ENCODE assay signal across 25 mouse cellular contexts in the genomic region with DNA sequence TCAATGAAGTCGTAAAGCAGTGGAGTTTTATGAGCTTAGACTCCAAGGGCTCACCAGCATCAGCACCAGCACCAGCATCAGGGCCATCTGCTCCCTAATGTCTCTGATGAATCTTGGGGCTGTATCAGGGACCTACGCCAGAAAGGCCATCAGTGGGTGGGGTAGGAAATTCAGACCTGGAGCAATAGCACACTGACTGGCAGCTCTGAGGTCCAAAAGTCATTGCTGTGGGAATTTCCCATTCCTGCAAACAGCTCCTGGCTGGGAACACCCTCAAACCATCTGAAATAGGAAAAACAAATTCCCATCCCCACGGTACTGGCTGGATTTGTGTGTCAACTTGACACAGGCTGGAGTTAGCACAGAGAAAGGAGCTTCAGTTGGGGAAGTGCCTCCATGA. TPM values are rescaled to one million over a fixed set of nuclear protein-coding genes. Genes with fewer than 3 reads are reported as not detected.
"Had no signal": no experiment of that assay in that cellular context is flagged by ENCODE, and none has a peak within 500 bp of the region (broad histone marks: within the 10 kb centered on the region; RNA-seq: fewer than 3 reads in every experiment).

No protein-coding gene starts in this region.

- H3K4me1 ChIP-seq: midbrain, embryonic 15.5 days; neural tube, embryonic 12.5 days had no signal

- H3K9ac ChIP-seq: kidney, embryonic 15.5 days; limb, embryonic 13.5 days; liver, embryonic 14.5 days; lung, embryonic 15.5 days; midbrain, embryonic 15.5 days; neural tube, embryonic 12.5 days had no signal

- DNase-seq: kidney, adult 11 months; kidney, postnatal 14 days; left cerebral cortex, postnatal 4 days; lung, postnatal 14 days; retina, postnatal 1 day; right cerebral cortex, postnatal 14 days; thymus, postnatal 4 days had no signal

- H3K36me3 ChIP-seq: kidney, embryonic 15.5 days; limb, embryonic 13.5 days; lung, embryonic 15.5 days; midbrain, embryonic 15.5 days; neural tube, embryonic 12.5 days had no signal

- H3K27ac ChIP-seq: kidney, embryonic 15.5 days; layer of hippocampus, adult 2 months; limb, embryonic 13.5 days; liver, embryonic 14.5 days; lung, embryonic 15.5 days; macrophage; midbrain, embryonic 15.5 days; neural tube, embryonic 12.5 days had no signal

- H3K27me3 ChIP-seq: kidney, embryonic 15.5 days; limb, embryonic 13.5 days; lung, embryonic 15.5 days; midbrain, embryonic 15.5 days; neural tube, embryonic 12.5 days had no signal

- H3K4me2 ChIP-seq: kidney, embryonic 15.5 days; limb, embryonic 13.5 days; lung, embryonic 15.5 days; midbrain, embryonic 11.5 days; midbrain, embryonic 15.5 days; neural tube, embryonic 12.5 days had no signal

- H3K4me3 ChIP-seq: kidney, embryonic 15.5 days; layer of hippocampus, adult 2 months; limb, embryonic 13.5 days; lung, embryonic 15.5 days; megakaryocyte, embryonic 14.5 days; midbrain, embryonic 15.5 days; neural tube, embryonic 12.5 days had no signal

- ATAC-seq: midbrain, embryonic 15.5 days had no signal

- H3K9me3 ChIP-seq: kidney, embryonic 15.5 days; limb, embryonic 13.5 days; lung, embryonic 15.5 days; midbrain, embryonic 15.5 days; neural tube, embryonic 12.5 days had no signal

RNA-seq across cellular contexts. Expression of gene Bpi, which starts 44.9 kb away (rescaled TPM):
- total RNA-seq: layer of hippocampus, adult 2 months; layer of hippocampus, postnatal 14 days; left cerebral cortex, adult 18-20 months; left cerebral cortex, postnatal 10 days; left cerebral cortex, postnatal 4 days; monocyte, adult 5-6 weeks; neutrophil, adult 5-6 weeks had no signal
- polyA plus RNA-seq: intestine, embryonic 14.5 days; limb, embryonic 13.5 days; liver, embryonic 14.5 days; lung, embryonic 15.5 days; macrophage; midbrain, embryonic 11.5 days; midbrain, embryonic 15.5 days; neural tube, embryonic 12.5 days; small intestine, adult 2 months; stomach, embryonic 16.5 days had no signal
